Mouse (Mus musculus) adrenal gland, postnatal 36 days (tissue): ENCODE measurements around the gene 2410004B18Rik. TPM values are rescaled to one million over a fixed set of nuclear protein-coding genes. Genes with fewer than 3 reads are reported as not detected.

Source experiments
- total RNA-seq, 2 experiments: library from RNA; stranded (reverse); gene quantifications; 2 replicates each; pipeline ENCODE4 v1.2.3; 2021

Gene 2410004B18Rik
- total RNA-seq, 2 experiments from 2014 or later = 22.3 to 22.8 TPM

Other genes with a start within 250 kb of the 2410004B18Rik start
- gene Ddah1, start 179.3 kb upstream of the 2410004B18Rik start, total RNA-seq = 1 to 10 TPM; 2.4 TPM
- gene Bcl10, start 15.2 kb upstream of the 2410004B18Rik start, total RNA-seq = 10 to 100 TPM; 26.5 to 27.9 TPM
- gene Syde2, start 49.9 kb downstream of the 2410004B18Rik start, total RNA-seq = 1 to 10 TPM; 6.0 to 7.7 TPM
- under 1 TPM in 1 of 2 experiments, not detected in 1; 0.26 TPM for gene Wdr63, start 170.1 kb downstream of the 2410004B18Rik start, total RNA-seq
- not detected for gene Mcoln3, start 179.4 kb downstream of the 2410004B18Rik start, total RNA-seq
- not detected for gene Mcoln2, start 211.8 kb downstream of the 2410004B18Rik start, total RNA-seq